Mouse (Mus musculus): ENCODE data around the gene Ppp4r3a. TPM values are rescaled to one million over a fixed set of nuclear protein-coding genes. Genes with fewer than 3 reads are reported as not detected.

Gene Ppp4r3a
- polyA plus RNA-seq (2017; shearing (Covaris generic)), result 22.8 TPM

GRCm38 (mm10) chr12:101083076-101083838 lies at the start of gene Ppp4r3a:
Ppp4r3a (minus strand) TSS chr12:101083702.

GRCm38 (mm10) chr12:101028954-101029731 lies 54.4 kb downstream of the Ppp4r3a start, which contains the start of gene Ccdc88c:
Ccdc88c (minus strand) TSS chr12:101029056.

Other genes with a start within 250 kb of the Ppp4r3a start
- 86.3 TPM for gene Gpr68, start 175.5 kb downstream of the Ppp4r3a start, polyA plus RNA-seq (2017; shearing (Covaris generic))
- 144 TPM for gene Ccdc88c, start 54.6 kb downstream of the Ppp4r3a start, polyA plus RNA-seq (2017; shearing (Covaris generic))